Comparison of ENCODE assay signal across 11 mouse cellular contexts in the genomic region with DNA sequence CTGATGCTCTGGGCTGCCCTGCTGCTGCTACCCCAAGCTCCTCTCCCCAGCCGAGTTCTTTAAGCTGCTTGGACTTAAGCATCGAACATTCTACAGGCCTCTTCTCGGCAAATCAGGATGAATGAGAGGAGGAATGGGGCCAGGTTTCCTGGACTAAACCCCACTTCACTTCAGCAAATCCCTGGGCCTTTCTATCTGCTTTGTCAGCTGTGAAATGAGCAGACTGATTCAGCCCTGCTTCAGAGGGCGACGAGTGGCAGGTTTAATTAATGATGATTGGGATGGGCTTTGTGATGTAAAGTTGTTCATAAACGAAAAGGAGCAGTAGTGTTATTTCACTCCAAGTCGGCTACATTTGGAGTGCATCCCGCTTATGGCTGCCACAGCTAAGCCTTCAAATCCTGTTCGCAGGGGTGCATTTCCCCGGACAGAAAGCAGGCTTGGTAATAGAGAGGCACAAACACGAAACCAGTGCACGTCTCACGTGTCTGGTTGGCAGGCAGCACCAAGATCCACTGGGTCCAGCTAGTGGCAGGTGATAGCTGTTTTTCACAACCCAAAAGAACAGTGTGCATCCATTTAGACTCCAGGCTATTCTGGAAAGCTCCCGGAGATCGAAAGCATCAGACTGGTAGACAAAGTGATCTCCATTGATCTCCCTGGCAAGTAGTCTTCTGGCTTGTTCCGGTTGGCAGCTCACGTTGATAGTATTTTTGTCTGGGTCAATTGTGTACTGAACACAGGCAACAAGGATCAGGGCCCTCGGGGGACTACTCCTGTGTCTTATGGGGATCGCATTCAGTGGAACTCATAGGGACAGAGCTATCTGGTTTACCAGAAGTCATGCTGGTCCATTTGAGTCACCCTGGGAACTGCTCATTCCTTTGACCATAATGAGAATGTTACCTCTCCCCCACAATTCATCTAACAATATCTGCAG. TPM values are rescaled to one million over a fixed set of nuclear protein-coding genes. Genes with fewer than 3 reads are reported as not detected.
DNase-seq lines count a peak whose midpoint lies in the region; ATAC-seq lines count a peak whose summit lies in the region.
"Had no signal": no experiment of that assay in that cellular context is flagged by ENCODE, and none has a peak within 500 bp of the region (broad histone marks: within the 10 kb centered on the region; RNA-seq: fewer than 3 reads in every experiment).

No protein-coding gene starts in this region.

- no peaks in the 10 kb centered on the region for H3K27me3 ChIP-seq in heart, embryonic 11.5 days (ENCODE audit: control insufficient read depth, insufficient read depth, low read length)
- H3K27me3 ChIP-seq in hindbrain, embryonic 15.5 days: no peaks in the 10 kb centered on the region
- H3K27me3 ChIP-seq in neural tube, embryonic 14.5 days (ENCODE audit: control insufficient read depth, insufficient read depth, low read length): no peaks in the 10 kb centered on the region

- intact Hi-C loops in left cerebral cortex, postnatal 25 days (cut with DNase I): no loop called here

- H3K9ac ChIP-seq in heart, embryonic 11.5 days (ENCODE audit: low read depth, low read length): no peak overlapping the region
- 0 out of 2 replicates have a peak overlapping the region, but pooled peaks have one; percentile 2 for H3K9ac ChIP-seq in hindbrain, embryonic 15.5 days
- no peak overlapping the region for H3K9ac ChIP-seq in neural tube, embryonic 14.5 days (replicated peaks; ENCODE audit: low read depth, low read length)

- no peak overlapping the region for H3K4me2 ChIP-seq in heart, embryonic 11.5 days
- H3K4me2 ChIP-seq in hindbrain, embryonic 15.5 days: peak overlapping the region; percentile 16
- H3K4me2 ChIP-seq in neural tube, embryonic 14.5 days (ENCODE audit: low read depth, low read length): no peak overlapping the region

- peak; percentile 78 for DNase-seq in heart, adult 11 months
- peak; percentile 34 for DNase-seq in fat pad, adult 2 months (ENCODE audit: extremely low read depth, low read depth, low spot score)
- DNase-seq in left cerebral cortex, postnatal 25 days (ENCODE audit: low spot score in 2 of 2): no peak
- DNase-seq in gastrocnemius, postnatal 25 days: no peak
- DNase-seq: adrenal gland, adult 8-10 months; B cell, adult 2 months; kidney, adult 2 months had no signal

- H3K4me1 ChIP-seq in heart, embryonic 11.5 days (ENCODE audit: control insufficient read depth, insufficient read depth, low read length): no peaks in the 10 kb centered on the region
- peaks cover 23% of the 10 kb centered on the region for H3K4me1 ChIP-seq in hindbrain, embryonic 15.5 days (replicated peaks)
- H3K4me1 ChIP-seq in neural tube, embryonic 14.5 days (ENCODE audit: control insufficient read depth, insufficient read depth, low read length): peaks cover 6% of the 10 kb centered on the region; the same call in 1 of the 2 replicates

- H3K36me3 ChIP-seq in heart, embryonic 11.5 days (ENCODE audit: control insufficient read depth, insufficient read depth, low read length): no peaks in the 10 kb centered on the region
- no peaks in the 10 kb centered on the region for H3K36me3 ChIP-seq in hindbrain, embryonic 15.5 days
- no peaks in the 10 kb centered on the region for H3K36me3 ChIP-seq in neural tube, embryonic 14.5 days (ENCODE audit: control insufficient read depth, insufficient read depth, low read length)

- H3K9me3 ChIP-seq in heart, embryonic 11.5 days (replicated peaks; ENCODE audit: control insufficient read depth, low read length): no peaks in the 10 kb centered on the region
- H3K9me3 ChIP-seq in hindbrain, embryonic 15.5 days: no peaks in the 10 kb centered on the region
- no peaks in the 10 kb centered on the region for H3K9me3 ChIP-seq in neural tube, embryonic 14.5 days (ENCODE audit: control insufficient read depth, low read length)

- H3K4me3 ChIP-seq in heart, embryonic 11.5 days (ENCODE audit: low read depth, low read length): no peak overlapping the region
- H3K4me3 ChIP-seq in hindbrain, embryonic 15.5 days: no peak overlapping the region
- H3K4me3 ChIP-seq in neural tube, embryonic 14.5 days (ENCODE audit: low read depth, low read length): no peak overlapping the region

- no peak for ATAC-seq in heart, embryonic 11.5 days (replicated peaks; ENCODE audit: insufficient number of reproducible peaks, low FRiP score, low TSS enrichment)
- peak; percentile 73 for ATAC-seq in hindbrain, embryonic 15.5 days (ENCODE audit: low FRiP score, low read depth)
- peak; percentile 75 for ATAC-seq in neural tube, embryonic 14.5 days (ENCODE audit: low read depth)
- no peak for ATAC-seq in granulocyte monocyte progenitor cell, adult 5-6 weeks (replicated peaks; ENCODE audit: poor library complexity, severe bottlenecking)

- H3K27ac ChIP-seq in heart, embryonic 11.5 days (ENCODE audit: low read depth, low read length): no peak overlapping the region
- H3K27ac ChIP-seq in hindbrain, embryonic 15.5 days (replicated peaks): peak overlapping the region; percentile 63
- H3K27ac ChIP-seq in neural tube, embryonic 14.5 days (ENCODE audit: low read depth, low read length): peak overlapping the region; percentile 30

- 78% methylated on average over 19 of the region's 19 CpGs for WGBS in heart, embryonic 11.5 days (ENCODE audit: insufficient replicate concordance)
- WGBS in hindbrain, embryonic 15.5 days: 28% methylated on average over 19 of the region's 19 CpGs
- 30% methylated on average over 19 of the region's 19 CpGs for WGBS in neural tube, embryonic 14.5 days

RNA-seq across cellular contexts. Expression of gene Rps27l, which starts 11.7 kb away (rescaled TPM):
- polyA plus RNA-seq in heart, embryonic 11.5 days (2014; fragmentation: Nextera tagmentation; extraction: Ambion mirVana): 614 and 628 TPM in 2 replicates
- polyA plus RNA-seq in hindbrain, embryonic 15.5 days (2015; fragmentation: Nextera tagmentation; extraction: Ambion mirVana): 237 and 266 TPM in 2 replicates
- 188 and 216 TPM in 2 replicates for polyA plus RNA-seq in neural tube, embryonic 14.5 days (2014; fragmentation: Nextera tagmentation; extraction: Ambion mirVana)
- 960 and 1,103 TPM in 2 replicates for total RNA-seq in granulocyte monocyte progenitor cell, adult 5-6 weeks (2014; fragmentation: Nextera tagmentation)
- 140 and 187 TPM in 2 replicates for total RNA-seq in granulocyte monocyte progenitor cell, adult 5-6 weeks (2017)
- 10 to 100 TPM; 34.0 to 34.9 TPM for total RNA-seq in left cerebral cortex, postnatal 25 days (2021)
- 100 to 1,000 TPM; 198 to 200 TPM for total RNA-seq in gastrocnemius, postnatal 25 days (2021)

RNA-seq across cellular contexts. Expression of gene Rab8b, which starts 14.7 kb away (rescaled TPM):
- 23.6 and 24.4 TPM in 2 replicates for polyA plus RNA-seq in heart, embryonic 11.5 days (2014; fragmentation: Nextera tagmentation; extraction: Ambion mirVana)
- polyA plus RNA-seq in hindbrain, embryonic 15.5 days (2015; fragmentation: Nextera tagmentation; extraction: Ambion mirVana): 35.9 and 38.4 TPM in 2 replicates
- polyA plus RNA-seq in neural tube, embryonic 14.5 days (2014; fragmentation: Nextera tagmentation; extraction: Ambion mirVana): 35.5 and 41.1 TPM in 2 replicates
- 37.5 and 39.6 TPM in 2 replicates for total RNA-seq in granulocyte monocyte progenitor cell, adult 5-6 weeks (2014; fragmentation: Nextera tagmentation)
- total RNA-seq in granulocyte monocyte progenitor cell, adult 5-6 weeks (2017): 75.2 and 76.0 TPM in 2 replicates
- 10 to 100 TPM; 27.2 to 31.0 TPM for total RNA-seq in left cerebral cortex, postnatal 25 days (2021)
- 1 to 10 TPM; 5.0 to 6.1 TPM for total RNA-seq in gastrocnemius, postnatal 25 days (2021)

RNA-seq across cellular contexts. Expression of gene Lactb, which starts 41.1 kb away (rescaled TPM):
- polyA plus RNA-seq in heart, embryonic 11.5 days (2014; fragmentation: Nextera tagmentation; extraction: Ambion mirVana): 12.2 and 12.3 TPM in 2 replicates
- polyA plus RNA-seq in hindbrain, embryonic 15.5 days (2015; fragmentation: Nextera tagmentation; extraction: Ambion mirVana): 11.9 and 12.4 TPM in 2 replicates
- polyA plus RNA-seq in neural tube, embryonic 14.5 days (2014; fragmentation: Nextera tagmentation; extraction: Ambion mirVana): 15.0 and 19.0 TPM in 2 replicates
- total RNA-seq in granulocyte monocyte progenitor cell, adult 5-6 weeks (2014; fragmentation: Nextera tagmentation): 22.4 and 29.4 TPM in 2 replicates
- 31.9 and 38.7 TPM in 2 replicates for total RNA-seq in granulocyte monocyte progenitor cell, adult 5-6 weeks (2017)
- total RNA-seq in left cerebral cortex, postnatal 25 days (2021): 10 to 100 TPM; 18.7 to 20.5 TPM
- 10 to 100 TPM; 17.8 to 19.5 TPM for total RNA-seq in gastrocnemius, postnatal 25 days (2021)

Comparison
In these comparisons a context has a peak if more than half of its experiments do, and no peak if none do; other contexts are left out.
1. DNase-seq: peak in heart, adult 11 months (single experiment) and fat pad, adult 2 months (single experiment); none in left cerebral cortex, postnatal 25 days (0 of 2) and gastrocnemius, postnatal 25 days (single experiment).
2. ATAC-seq: peak in hindbrain, embryonic 15.5 days (single experiment) and neural tube, embryonic 14.5 days (single experiment); none in heart, embryonic 11.5 days (single experiment) and granulocyte monocyte progenitor cell, adult 5-6 weeks (single experiment).